Mouse (Mus musculus) forebrain, embryonic 13.5 days (tissue): Measurements from ENCODE around the gene Lrrc8e. TPM values are rescaled to one million over a fixed set of nuclear protein-coding genes. Genes with fewer than 3 reads are reported as not detected.
"Not testable (repeated sequence)": the region's sequence is repeated elsewhere in the genome, so short reads cannot be mapped to it uniquely, and the experiment has no call there.

Source experiments
- ATAC-seq: fragments of 200-750 bp; cut with Nextera tagmentation; 2 replicates; pipeline ENCODE4 v1.8.0; 2017
- H3K27ac ChIP-seq: fragments of 300-500 bp; sonication (generic); 2 replicates; pipeline ENCODE4 v1.5.1; 2015; ENCODE audit warnings: inconsistent platforms, mild to moderate bottlenecking, moderate library complexity
- H3K27me3 ChIP-seq: fragments of 300-500 bp; sonication (generic); 2 replicates; pipeline ENCODE4 v1.6.1; 2015; ENCODE audit warnings: mild to moderate bottlenecking, inconsistent platforms
- H3K36me3 ChIP-seq: fragments of 300-500 bp; sonication (generic); 2 replicates; pipeline ENCODE4 v1.6.1; 2015; ENCODE audit warnings: mild to moderate bottlenecking, inconsistent platforms; ENCODE audit not compliant: poor library complexity, severe bottlenecking
- H3K4me1 ChIP-seq: fragments of 300-500 bp; sonication (generic); 2 replicates; pipeline ENCODE4 v1.6.1; 2015; ENCODE audit warnings: inconsistent platforms
- H3K4me2 ChIP-seq: fragments of 300-500 bp; sonication (generic); 2 replicates; pipeline ENCODE4 v1.6.1; 2015; ENCODE audit warnings: inconsistent platforms, mild to moderate bottlenecking, moderate library complexity
- H3K4me3 ChIP-seq: fragments of 300-500 bp; sonication (generic); 2 replicates; pipeline ENCODE4 v1.5.1; 2015; ENCODE audit warnings: mild to moderate bottlenecking, inconsistent platforms
- H3K9ac ChIP-seq: fragments of 300-500 bp; sonication (generic); 2 replicates; pipeline ENCODE4 v1.6.1; 2015; ENCODE audit warnings: mild to moderate bottlenecking, inconsistent platforms
- H3K9me3 ChIP-seq: fragments of 300-500 bp; sonication (generic); replicated peaks from 2 replicates; pipeline ENCODE4 v1.6.1; 2016; ENCODE audit warnings: inconsistent platforms
- WGBS: fragments of 180-500 bp; shearing (Covaris S2); methylation state at CpG from one replicate; pipeline ENCODE4 v1.1.7; 2015; 5-methylcytosine and 5-hydroxymethylcytosine counted together
- polyA plus RNA-seq: library from polyadenylated mRNA; unstranded; fragments of >200 nt; fragmentation: Nextera tagmentation; extraction: Ambion mirVana; gene quantifications from 2 replicates; pipeline ENCODE4 v1.2.1, GENCODE M21; 2015

Gene Lrrc8e
- polyA plus RNA-seq, 1 experiment from 2014 or later, result 0.14 TPM

- ATAC-seq, result no peak
- WGBS, result 19% methylated on average over 29 of the region's 29 CpGs
- no peak overlapping the region for H3K4me3 ChIP-seq
- peaks cover 26% of the 10 kb centered on the region for H3K4me1 ChIP-seq
- H3K27me3 ChIP-seq, result peaks cover 4% of the 10 kb centered on the region; the same call in 1 of the 2 replicates
- H3K9me3 ChIP-seq, result no peaks in the 10 kb centered on the region
- no peak overlapping the region for H3K27ac ChIP-seq
- peak overlapping the region; percentile 51 for H3K9ac ChIP-seq
- peaks cover 57% of the 10 kb centered on the region for H3K36me3 ChIP-seq
- H3K4me2 ChIP-seq, result no peak overlapping the region
Measured at GRCm38 (mm10) chr8:4249213-4249612, 22.6 kb downstream of the Lrrc8e start.

- ATAC-seq, result peak; percentile 34
- Histone ChIP-seq H3K4me1 (peaks cover 28% of the 10 kb centered on the region), H3K9ac (no peak overlapping the region), H3K27me3 (peaks cover 4% of the 10 kb centered on the region; the same call in 1 of the 2 replicates), H3K9me3 (no peaks in the 10 kb centered on the region), H3K27ac (no peak overlapping the region), H3K4me2 (no peak overlapping the region), H3K36me3 (peaks cover 56% of the 10 kb centered on the region), H3K4me3 (no peak overlapping the region)
- WGBS, result 31% methylated on average over 26 of the region's 26 CpGs
Measured at GRCm38 (mm10) chr8:4250306-4250970, 23.8 kb downstream of the Lrrc8e start.

GRCm38 (mm10) chr8:4252116-4252760 lies 25.6 kb downstream of the Lrrc8e start:
- no peak for ATAC-seq
- Histone ChIP-seq H3K4me2 (peak overlapping the region; percentile 69), H3K27ac (peak overlapping the region; percentile 93; the same call in 1 of the 2 replicates), H3K4me3 (peak overlapping the region; percentile 89), H3K4me1 (peaks cover 41% of the 10 kb centered on the region), H3K27me3 (peaks cover 4% of the 10 kb centered on the region; the same call in 1 of the 2 replicates), H3K9me3 (no peaks in the 10 kb centered on the region), H3K36me3 (peaks cover 56% of the 10 kb centered on the region), H3K9ac (peak overlapping the region; percentile 89)
- 46% methylated on average over 8 of the region's 8 CpGs for WGBS

GRCm38 (mm10) chr8:4252934-4253841 lies 26.6 kb downstream of the Lrrc8e start, which contains the start of gene Snapc2:
TSS of gene Snapc2 (plus strand) at chr8:4253080.
- ATAC-seq, result peak; percentile 88
- peaks cover 50% of the 10 kb centered on the region for H3K36me3 ChIP-seq
- H3K4me2 ChIP-seq, result peak within 1 kb of the TSS; percentile 69
- H3K9ac ChIP-seq, result peak within 1 kb of the TSS; percentile 89
- peaks cover 50% of the 10 kb centered on the region for H3K4me1 ChIP-seq
- no peaks in the 10 kb centered on the region for H3K9me3 ChIP-seq
- WGBS, result under 1% methylated on average over 69 of the region's 69 CpGs
- peak within 1 kb of the TSS; percentile 89 for H3K4me3 ChIP-seq
- peaks cover 4% of the 10 kb centered on the region; the same call in 1 of the 2 replicates for H3K27me3 ChIP-seq
- peak within 1 kb of the TSS; percentile 93 for H3K27ac ChIP-seq

- WGBS, result 53% methylated on average over 6 of the region's 6 CpGs
- Histone ChIP-seq H3K9ac (peak overlapping the region; percentile 89), H3K27me3 (peaks cover 3% of the 10 kb centered on the region; the same call in 1 of the 2 replicates), H3K4me2 (peak overlapping the region; percentile 69), H3K36me3 (peaks cover 42% of the 10 kb centered on the region), H3K9me3 (no peaks in the 10 kb centered on the region), H3K4me3 (peak overlapping the region; percentile 89), H3K4me1 (peaks cover 49% of the 10 kb centered on the region), H3K27ac (peak overlapping the region; percentile 93)
- no peak for ATAC-seq
Measured at GRCm38 (mm10) chr8:4254001-4254400, 27.4 kb downstream of the Lrrc8e start.

- not testable (repeated sequence) for ATAC-seq, H3K4me2 ChIP-seq, H3K27ac ChIP-seq, H3K27me3 ChIP-seq, H3K9me3 ChIP-seq, H3K9ac ChIP-seq, H3K4me3 ChIP-seq
- Histone ChIP-seq H3K36me3 (peaks cover 40% of the 10 kb centered on the region), H3K4me1 (peaks cover 43% of the 10 kb centered on the region)
- 89% methylated on average over 7 of the region's 7 CpGs for WGBS
Measured at GRCm38 (mm10) chr8:4255471-4255870, 28.8 kb downstream of the Lrrc8e start.

GRCm38 (mm10) chr8:4256911-4257310 lies 30.3 kb downstream of the Lrrc8e start:
- Histone ChIP-seq H3K9ac (peak overlapping the region; percentile 96), H3K27ac (peak overlapping the region; percentile 97), H3K4me3 (peak overlapping the region; percentile 90), H3K4me2 (peak overlapping the region; percentile 75), H3K27me3 (no peaks in the 10 kb centered on the region), H3K36me3 (peaks cover 54% of the 10 kb centered on the region), H3K9me3 (no peaks in the 10 kb centered on the region), H3K4me1 (peaks cover 40% of the 10 kb centered on the region)
- ATAC-seq, result no peak
- 56% methylated on average over 4 of the region's 4 CpGs for WGBS

GRCm38 (mm10) chr8:4257350-4257749 lies 30.7 kb downstream of the Lrrc8e start:
- H3K27me3 ChIP-seq, result no peaks in the 10 kb centered on the region
- peak overlapping the region; percentile 96 for H3K9ac ChIP-seq
- 52% methylated on average over 4 of the region's 4 CpGs for WGBS
- peaks cover 39% of the 10 kb centered on the region for H3K4me1 ChIP-seq
- no peaks in the 10 kb centered on the region for H3K9me3 ChIP-seq
- H3K36me3 ChIP-seq, result peaks cover 59% of the 10 kb centered on the region
- no peak for ATAC-seq
- peak overlapping the region; percentile 90 for H3K4me3 ChIP-seq
- H3K4me2 ChIP-seq, result peak overlapping the region; percentile 75
- H3K27ac ChIP-seq, result peak overlapping the region; percentile 97

- H3K4me1 ChIP-seq, result peaks cover 36% of the 10 kb centered on the region
- 2% methylated on average over 35 of the region's 35 CpGs for WGBS
- H3K9ac ChIP-seq, result peak overlapping the region; percentile 96
- H3K4me2 ChIP-seq, result peak overlapping the region; percentile 75
- H3K4me3 ChIP-seq, result peak overlapping the region; percentile 90
- H3K36me3 ChIP-seq, result peaks cover 67% of the 10 kb centered on the region
- ATAC-seq, result peak; percentile 73
- H3K9me3 ChIP-seq, result no peaks in the 10 kb centered on the region
- H3K27ac ChIP-seq, result peak overlapping the region; percentile 97
- no peaks in the 10 kb centered on the region for H3K27me3 ChIP-seq
Measured at GRCm38 (mm10) chr8:4258233-4258632, 31.6 kb downstream of the Lrrc8e start.

GRCm38 (mm10) chr8:4258678-4259077 lies 32.1 kb downstream of the Lrrc8e start:
- Histone ChIP-seq H3K4me2 (peak overlapping the region; percentile 75), H3K36me3 (peaks cover 71% of the 10 kb centered on the region), H3K4me1 (peaks cover 34% of the 10 kb centered on the region), H3K27ac (peak overlapping the region; percentile 97), H3K9ac (peak overlapping the region; percentile 96), H3K9me3 (no peaks in the 10 kb centered on the region), H3K27me3 (no peaks in the 10 kb centered on the region), H3K4me3 (peak overlapping the region; percentile 90)
- peak; percentile 73 for ATAC-seq
- WGBS, result under 1% methylated on average over 28 of the region's 32 CpGs

- Histone ChIP-seq H3K9ac (peak within 1 kb of the TSS; percentile 96), H3K27ac (peak within 1 kb of the TSS; percentile 97), H3K9me3 (no peaks in the 10 kb centered on the region), H3K27me3 (no peaks in the 10 kb centered on the region), H3K4me3 (peak within 1 kb of the TSS; percentile 90), H3K4me1 (peaks cover 28% of the 10 kb centered on the region), H3K4me2 (peak within 1 kb of the TSS; percentile 75), H3K36me3 (peaks cover 77% of the 10 kb centered on the region)
- WGBS, result 6% methylated on average over 33 of the region's 33 CpGs
- peak; percentile 92 for ATAC-seq
Measured at GRCm38 (mm10) chr8:4259125-4259804, 32.6 kb downstream of the Lrrc8e start, which contains the start of gene Ctxn1. TSS of gene Ctxn1 (minus strand) at chr8:4259274.
